Mouse (Mus musculus) liver, embryonic 14.5 days (tissue): ENCODE measurements around the gene Gm17490. TPM values are rescaled to one million over a fixed set of nuclear protein-coding genes. Genes with fewer than 3 reads are reported as not detected.

Source experiments
- ATAC-seq: fragments of 200-750 bp; cut with Nextera tagmentation; 2 replicates; pipeline ENCODE4 v1.8.0; 2017; ENCODE audit warnings: moderate number of reproducible peaks, mild to moderate bottlenecking, moderate library complexity; ENCODE audit not compliant: insufficient read depth
- DNase-seq, 3 experiments: peaks; one replicate each; pipeline ENCODE4 v3.0.0-alpha.2; 2012 to 2013; ENCODE audit warnings: low read depth in 3 of 3, low spot score in 3 of 3
- H3K27ac ChIP-seq: fragments of 300-500 bp; sonication (generic); 2 replicates; pipeline ENCODE4 v1.5.1; 2014; ENCODE audit warnings: moderate library complexity, mild to moderate bottlenecking, control low read depth, inconsistent platforms
- H3K27me3 ChIP-seq: fragments of 300-500 bp; sonication (generic); 2 replicates; pipeline ENCODE4 v1.6.1; 2014; ENCODE audit warnings: mild to moderate bottlenecking, low read length, moderate library complexity; ENCODE audit not compliant: control insufficient read depth, insufficient read depth
- H3K36me3 ChIP-seq: fragments of 300-500 bp; sonication (generic); replicated peaks from 2 replicates; pipeline ENCODE4 v1.6.1; 2014; ENCODE audit warnings: low read depth; ENCODE audit not compliant: control insufficient read depth, insufficient read depth
- H3K4me1 ChIP-seq, 2 experiments: fragments of 200-500 bp in 1 of 2; fragments of 300-500 bp in 1 of 2; sonication (generic) in 1 of 2; replicated peaks; 2 replicates each; pipeline ENCODE4 v1.6.1; 2012 to 2014; ENCODE audit warnings: antibody characterized with exemption in 1 of 2, inconsistent platforms in 1 of 2, low read length in 1 of 2; ENCODE audit not compliant: control insufficient read depth in 2 of 2, insufficient read depth in 2 of 2
- H3K4me2 ChIP-seq: fragments of 300-500 bp; sonication (generic); 2 replicates; pipeline ENCODE4 v1.6.1; 2014; ENCODE audit warnings: low read depth, mild to moderate bottlenecking, control low read depth, moderate library complexity
- H3K4me3 ChIP-seq, 2 experiments: fragments of 200-500 bp in 1 of 2; fragments of 300-500 bp in 1 of 2; sonication (generic) in 1 of 2; 2 replicates each; pipeline ENCODE4 v1.5.1; 2012 to 2014; ENCODE audit warnings: low read depth in 2 of 2, low read length in 2 of 2, mild to moderate bottlenecking in 2 of 2, control low read depth in 1 of 2, inconsistent platforms in 1 of 2, moderate library complexity in 1 of 2; ENCODE audit not compliant: insufficient read depth in 1 of 2
- H3K9ac ChIP-seq: fragments of 300-500 bp; sonication (generic); replicated peaks from 2 replicates; pipeline ENCODE4 v1.6.1; 2014; ENCODE audit warnings: mild to moderate bottlenecking, control low read depth, moderate library complexity
- H3K9me3 ChIP-seq: fragments of 300-500 bp; sonication (generic); 2 replicates; pipeline ENCODE4 v1.6.1; 2016; ENCODE audit warnings: low read length, mixed read lengths; ENCODE audit not compliant: control insufficient read depth
- CTCF ChIP-seq: IDR thresholded peaks from 2 replicates; pipeline ENCODE4 v1.5.1; 2016; ENCODE audit warnings: antibody characterized with exemption, low read depth, control low read depth
- EP300 ChIP-seq: IDR thresholded peaks from 2 replicates; pipeline ENCODE4 v1.6.1; 2016; ENCODE audit warnings: antibody characterized with exemption, low read depth
- WGBS: fragments of 180-500 bp; shearing (Covaris S2); extraction: QIAGEN DNeasy Blood & Tissue Kit; methylation state at CpG from one replicate; pipeline ENCODE4 v1.1.7; 2014; ENCODE audit not compliant: insufficient replicate concordance; 5-methylcytosine and 5-hydroxymethylcytosine counted together
- polyA plus RNA-seq, 2 experiments: library from polyadenylated mRNA; depleted of rRNA in 1 of 2; stranded (reverse) in 1 of 2; unstranded in 1 of 2; fragments of >200 nt; fragmentation: Nextera tagmentation in 1 of 2; extraction: Ambion mirVana in 1 of 2; gene quantifications; 2 replicates each; pipeline versions ENCODE4 v1.2.1 to v1.2.3; 2012 to 2014

Gm17490 gene
- not detected in 2 replicates for polyA plus RNA-seq (2012; rRNA removed)
- polyA plus RNA-seq (2014; fragmentation: Nextera tagmentation; extraction: Ambion mirVana) = not detected in 2 replicates

- H3K4me2 ChIP-seq = no peak within 1 kb of the TSS
- ATAC-seq (no peak), DNase-seq (no peak)
- no peak within 1 kb of the TSS for H3K27ac ChIP-seq
- no peaks in the 10 kb centered on the region for H3K36me3 ChIP-seq
- H3K4me3 ChIP-seq = no peak within 1 kb of the TSS
- 75% methylated on average over 5 of the region's 5 CpGs for WGBS
- H3K4me1 ChIP-seq = no peaks in the 10 kb centered on the region
- TF ChIP-seq CTCF (no peak), EP300 (no peak)
- H3K9ac ChIP-seq = no peak within 1 kb of the TSS
- no peaks in the 10 kb centered on the region for H3K27me3 ChIP-seq
- H3K9me3 ChIP-seq = no peaks in the 10 kb centered on the region
Measured at GRCm38 (mm10) chr2:11625890-11626289, at the start of gene Gm17490. Gene Gm17490, minus strand, starts transcription at chr2:11626264.

GRCm38 (mm10) chr2:11672144-11672543 lies 46.1 kb upstream of the Gm17490 start:
- Histone ChIP-seq H3K4me3 (no peak overlapping the region), H3K36me3 (no peaks in the 10 kb centered on the region), H3K27me3 (no peaks in the 10 kb centered on the region), H3K4me2 (no peak overlapping the region), H3K4me1 (no peaks in the 10 kb centered on the region), H3K9ac (no peak overlapping the region), H3K27ac (no peak overlapping the region), H3K9me3 (no peaks in the 10 kb centered on the region)
- DNase-seq = no peak
- no peak for ATAC-seq
- 16% methylated on average over 3 of the region's 3 CpGs for WGBS
- TF ChIP-seq EP300 (no peak), CTCF (peak; percentile 52)

DNA sequence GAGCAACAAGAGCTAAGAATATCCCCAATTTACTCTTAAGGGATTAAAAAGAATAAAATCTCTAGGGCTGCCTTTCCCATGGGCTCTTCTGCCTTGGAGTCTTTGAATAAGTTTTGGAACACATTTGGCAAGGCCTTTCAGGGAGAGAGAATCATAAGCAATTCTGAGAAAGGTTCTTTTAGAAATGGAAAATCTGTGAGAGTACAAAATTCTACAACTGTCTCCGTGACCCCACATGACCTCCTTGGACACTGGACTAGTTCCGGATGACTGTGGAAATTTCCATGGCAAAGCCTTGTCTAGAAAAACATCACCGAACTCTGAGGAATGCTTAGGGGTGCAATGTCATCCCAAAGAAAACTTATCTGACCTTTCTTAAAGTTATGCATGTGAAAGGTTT lies 39.3 kb upstream of the Gm17490 start:
- H3K9ac ChIP-seq = no peak overlapping the region
- no peak overlapping the region for H3K4me3 ChIP-seq
- no peak overlapping the region for H3K27ac ChIP-seq
- no peak for DNase-seq
- H3K4me2 ChIP-seq = no peak overlapping the region
- no peaks in the 10 kb centered on the region for H3K4me1 ChIP-seq
- H3K36me3 ChIP-seq = no peaks in the 10 kb centered on the region
- 77% methylated on average over 3 of the region's 3 CpGs for WGBS
- H3K27me3 ChIP-seq = no peaks in the 10 kb centered on the region
- H3K9me3 ChIP-seq = no peaks in the 10 kb centered on the region
- no peak for TF ChIP-seq EP300
- no peak for TF ChIP-seq CTCF
- no peak for ATAC-seq

DNA sequence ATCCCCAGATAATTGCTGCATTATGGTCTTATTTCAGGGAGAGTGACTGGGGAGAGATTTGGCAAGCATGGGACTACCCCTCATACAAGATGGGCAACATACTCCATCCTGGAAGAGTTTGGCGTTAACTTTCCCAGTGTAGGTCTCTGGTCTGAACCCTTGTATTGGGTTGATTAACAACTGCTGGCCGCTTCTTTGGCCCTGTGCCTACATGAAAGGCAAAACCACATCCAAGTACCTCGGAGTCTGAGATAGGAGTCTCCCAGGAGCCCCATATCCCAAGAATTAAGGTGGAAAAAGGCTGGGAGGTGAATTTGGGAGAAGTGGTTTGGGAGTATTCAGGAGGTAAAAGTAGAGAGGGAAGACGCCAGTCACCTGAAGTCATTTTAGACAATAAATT lies 38.7 kb upstream of the Gm17490 start:
- WGBS = 62% methylated on average over 4 of the region's 4 CpGs
- no peaks in the 10 kb centered on the region for H3K27me3 ChIP-seq
- H3K4me1 ChIP-seq = no peaks in the 10 kb centered on the region
- H3K4me3 ChIP-seq = no peak overlapping the region
- DNase-seq (no peak), ATAC-seq (no peak)
- H3K9ac ChIP-seq = no peak overlapping the region
- H3K27ac ChIP-seq = no peak overlapping the region
- H3K36me3 ChIP-seq = no peaks in the 10 kb centered on the region
- TF ChIP-seq EP300 (no peak), CTCF (no peak)
- H3K9me3 ChIP-seq = no peaks in the 10 kb centered on the region
- H3K4me2 ChIP-seq = no peak overlapping the region

GRCm38 (mm10) chr2:11664367-11664766 lies 38.3 kb upstream of the Gm17490 start:
- ATAC-seq = peak; percentile 39; the same call in 1 of the 2 replicates
- no peak overlapping the region for H3K4me3 ChIP-seq

More at GRCm38 (mm10) chr2:11664367-11664766, 38.3 kb upstream of the Gm17490 start:
- 34% methylated on average over 6 of the region's 6 CpGs for WGBS
- TF ChIP-seq CTCF (no peak), EP300 (no peak)
- Histone ChIP-seq H3K4me1 (no peaks in the 10 kb centered on the region), H3K4me2 (peak overlapping the region; percentile 47), H3K9me3 (no peaks in the 10 kb centered on the region), H3K9ac (no peak overlapping the region), H3K27ac (no peak overlapping the region), H3K36me3 (no peaks in the 10 kb centered on the region), H3K27me3 (no peaks in the 10 kb centered on the region)
- DNase-seq = no peak
